Mouse (Mus musculus) embryo, embryonic 11 days (tissue): ENCODE measurements around the gene Cd19.
"Not testable (repeated sequence)": the region's sequence is repeated elsewhere in the genome, so short reads cannot be mapped to it uniquely, and the experiment has no call there.

ENCODE experiments used
- DNase-seq: peaks from one replicate; pipeline ENCODE4 v3.0.0-alpha.2; 2015

The Cd19 gene

DNA sequence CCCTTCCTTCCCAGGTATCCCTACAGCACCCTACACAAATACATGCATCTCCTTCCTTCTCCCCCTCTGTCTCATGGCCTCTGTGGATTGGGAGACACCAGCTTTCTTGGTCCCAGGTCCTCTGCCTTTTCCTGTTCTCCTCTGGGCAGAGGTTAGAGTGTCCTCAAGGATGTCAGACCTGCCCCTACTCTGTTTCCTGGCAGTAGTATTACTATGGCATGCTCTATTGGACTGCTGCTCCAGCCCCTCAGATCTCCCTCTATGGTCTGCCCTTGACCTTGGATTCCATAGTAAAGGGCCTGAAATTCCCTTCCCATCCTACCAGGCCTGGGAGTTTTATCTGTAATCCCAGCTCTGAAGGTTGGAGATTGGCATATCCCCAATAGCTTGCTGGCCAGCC lies 15.5 kb upstream of the Cd19 start:
- no peak for DNase-seq

DNA sequence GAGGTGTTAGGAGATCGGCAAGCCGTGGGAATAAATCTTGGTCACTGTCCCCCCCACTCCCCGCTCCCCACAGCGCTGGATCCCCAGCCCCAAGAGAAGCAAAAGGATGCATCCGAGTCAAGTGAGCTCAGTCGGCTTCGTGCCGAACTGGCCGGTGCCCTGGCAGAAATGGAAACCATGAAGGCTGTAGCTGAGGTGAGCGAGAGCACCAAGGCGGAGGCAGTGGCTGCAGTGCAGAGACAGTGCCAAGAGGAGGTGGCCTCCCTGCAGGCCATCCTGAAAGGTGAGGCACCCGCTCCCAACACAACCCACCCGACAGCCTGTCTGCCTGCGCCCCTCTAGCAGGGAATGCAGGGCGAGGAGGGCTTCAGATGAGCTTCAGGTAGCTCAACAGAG lies 14.8 kb upstream of the Cd19 start:
- no peak for DNase-seq

- peak; percentile 93 for DNase-seq
Observed at GRCm38 (mm10) chr7:126428631-126429502, 14.2 kb upstream of the Cd19 start, which contains the start of gene Rabep2. TSS of gene Rabep2 (plus strand) at chr7:126428759.

DNA sequence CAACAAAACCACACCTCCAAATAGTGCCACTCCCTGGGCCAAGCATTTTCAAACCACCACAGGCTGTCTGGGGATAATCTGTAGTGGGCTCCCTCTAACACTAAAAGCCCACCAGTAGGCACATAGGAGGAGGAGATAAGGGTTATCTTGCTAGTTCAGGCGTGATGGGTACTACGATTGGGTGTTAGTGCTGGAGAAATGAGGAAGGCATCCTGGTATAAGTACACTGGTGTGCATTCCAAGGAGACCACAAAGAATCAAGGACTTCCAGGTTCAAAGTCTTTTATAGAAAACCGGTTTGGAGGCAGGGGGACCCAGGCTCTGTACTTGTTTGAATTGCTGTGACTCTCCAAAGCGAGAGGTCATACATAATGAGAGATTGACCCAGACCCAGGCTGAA lies 13.5 kb upstream of the Cd19 start:
- DNase-seq = no peak

GRCm38 (mm10) chr7:126427323-126427860 lies 12.7 kb upstream of the Cd19 start:
- DNase-seq = peak; percentile 11

- DNase-seq = no peak
Observed at GRCm38 (mm10) chr7:126424161-126424560, 9.5 kb upstream of the Cd19 start.

DNA sequence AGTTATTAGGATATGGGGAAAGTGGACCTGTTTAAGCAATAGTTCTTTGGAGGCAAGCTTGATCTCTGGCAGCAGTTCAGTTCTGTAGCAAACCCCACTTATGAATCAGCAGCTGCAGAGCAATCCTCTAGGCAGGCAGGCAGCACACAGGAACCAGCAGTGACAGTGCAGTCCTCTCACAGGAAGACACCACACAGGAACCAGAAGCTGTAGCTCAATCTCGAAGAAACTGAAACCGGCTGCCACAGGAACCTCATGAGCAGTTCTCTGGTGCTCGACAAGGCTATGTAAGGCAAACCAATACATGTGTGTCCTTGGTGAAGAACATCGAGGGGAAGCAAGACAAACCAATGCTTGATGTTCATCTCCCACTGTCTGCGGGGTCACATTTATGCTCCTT lies 7.1 kb upstream of the Cd19 start:
- DNase-seq = no peak

DNA sequence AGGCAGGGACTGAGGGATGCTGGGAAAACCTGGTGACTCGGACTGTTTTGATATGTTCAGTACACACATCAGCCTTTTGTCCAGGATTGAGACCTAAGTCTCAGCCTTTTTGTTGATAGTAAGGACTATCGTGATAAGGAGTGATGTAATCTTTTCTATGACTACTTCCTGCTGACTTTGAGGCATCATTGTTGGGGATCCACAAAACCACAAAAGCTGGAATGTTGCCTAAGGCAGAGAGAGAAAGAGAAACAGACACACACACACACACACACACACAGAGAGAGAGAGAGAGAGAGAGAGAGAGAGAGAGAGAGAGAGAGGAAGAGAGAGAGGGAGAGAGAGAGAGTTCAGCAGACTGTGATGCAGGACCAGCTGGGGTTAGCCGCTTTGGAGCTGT lies 3.8 kb upstream of the Cd19 start:
- no peak for DNase-seq

DNA sequence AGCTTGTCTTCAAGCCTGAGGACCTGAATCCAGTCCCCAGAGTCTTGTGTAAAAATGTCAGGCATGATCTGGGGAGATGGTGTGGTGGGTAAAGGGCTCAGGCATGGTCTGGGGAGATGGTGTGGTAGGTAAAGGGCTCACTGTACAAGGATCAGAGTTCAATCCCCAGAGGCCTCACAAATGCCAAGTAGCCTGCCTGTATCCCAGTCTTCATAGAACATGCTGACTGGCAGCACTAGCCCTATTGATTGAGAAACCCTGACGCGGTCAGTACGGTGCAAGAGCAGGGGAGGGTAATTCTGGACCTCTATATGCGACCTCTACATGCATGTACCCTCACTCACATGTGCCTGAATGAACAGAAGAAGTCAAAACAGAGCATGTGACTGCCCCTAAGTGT lies 2.9 kb upstream of the Cd19 start:
- DNase-seq = no peak

DNA sequence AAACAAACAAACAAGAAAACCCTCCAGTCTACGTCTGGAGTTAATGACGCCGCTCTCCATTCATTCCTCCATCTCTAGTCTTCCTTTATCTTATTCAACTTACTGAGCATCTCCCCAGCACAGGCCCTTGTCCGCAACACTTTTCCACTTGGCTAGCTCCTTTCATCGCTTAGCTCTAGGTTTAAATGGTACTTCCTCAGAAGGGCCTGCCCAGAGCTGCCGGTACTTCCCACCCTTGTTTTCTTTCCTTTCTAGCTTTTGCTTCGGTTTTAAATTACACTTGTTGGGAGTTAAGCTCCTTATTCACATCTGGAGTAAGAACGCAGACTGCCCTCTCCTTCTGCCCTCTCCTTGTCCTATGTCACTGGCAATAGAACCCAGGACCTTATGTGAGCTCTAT lies 2.4 kb upstream of the Cd19 start:
- peak; percentile 19 for DNase-seq

DNA sequence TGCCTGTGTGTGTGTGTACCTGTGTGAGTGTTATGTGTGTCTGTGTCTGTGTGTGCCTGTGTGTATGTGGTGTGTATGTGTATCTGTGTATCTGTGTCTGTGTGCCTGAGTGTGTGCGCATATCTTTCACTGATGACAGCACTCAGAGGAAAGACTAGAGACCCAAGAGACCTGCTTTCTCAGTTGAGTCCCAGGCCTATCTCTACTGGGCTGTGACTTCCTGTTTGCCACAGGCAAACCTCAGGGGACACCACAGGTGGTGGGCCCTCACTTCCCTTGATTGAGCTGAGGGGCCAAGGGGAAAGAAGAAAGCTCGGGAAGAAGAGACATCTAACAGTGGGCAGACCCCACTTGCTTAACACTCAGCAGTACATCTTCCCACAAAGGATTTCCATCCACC lies 1.9 kb upstream of the Cd19 start:
- DNase-seq = no peak

GRCm38 (mm10) chr7:126411061-126411460 lies 3.6 kb downstream of the Cd19 start:
- no peak for DNase-seq

DNA sequence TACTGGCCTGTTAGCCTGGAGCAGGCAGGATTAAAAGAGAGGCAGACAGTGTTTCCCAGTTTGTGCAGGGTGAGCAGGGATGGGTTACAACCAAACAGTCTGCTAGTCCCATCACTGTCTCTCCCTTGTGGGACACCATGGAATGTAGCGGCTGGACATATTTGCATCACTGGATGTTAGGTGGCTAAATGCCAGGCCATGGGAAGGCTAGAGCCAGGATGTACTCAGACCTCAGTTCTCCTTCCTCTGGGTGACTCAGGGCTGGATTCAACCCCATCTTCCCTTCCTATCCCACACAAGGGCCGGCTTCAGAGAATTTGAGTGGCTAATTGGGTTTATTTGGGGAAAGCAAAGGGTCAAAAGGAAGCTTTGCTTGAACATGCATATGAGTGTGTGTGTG lies 6.0 kb downstream of the Cd19 start:
- DNase-seq = no peak

GRCm38 (mm10) chr7:126402518-126402917 lies 12.2 kb downstream of the Cd19 start:
- DNase-seq = not testable (repeated sequence)

DNA sequence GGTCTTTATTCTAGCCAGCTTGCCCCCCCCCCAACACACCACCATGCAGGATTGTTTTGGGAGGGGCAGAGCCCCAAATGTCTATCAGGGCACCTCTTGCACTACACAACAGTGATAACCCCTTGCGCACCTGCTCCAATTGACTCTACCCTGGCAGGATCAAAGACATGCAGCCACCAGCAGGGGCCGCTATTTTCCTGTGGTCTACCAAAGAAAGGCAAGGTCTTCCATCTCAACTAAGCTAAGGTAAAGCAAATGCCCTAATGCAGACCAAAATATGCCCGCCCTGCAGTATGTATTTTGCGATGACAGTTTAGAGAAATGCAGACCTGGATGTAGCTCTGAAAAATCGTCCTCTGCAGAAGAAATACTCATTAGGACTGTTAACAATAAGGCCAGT lies 15.1 kb downstream of the Cd19 start:
- peak; percentile 89 for DNase-seq

DNA sequence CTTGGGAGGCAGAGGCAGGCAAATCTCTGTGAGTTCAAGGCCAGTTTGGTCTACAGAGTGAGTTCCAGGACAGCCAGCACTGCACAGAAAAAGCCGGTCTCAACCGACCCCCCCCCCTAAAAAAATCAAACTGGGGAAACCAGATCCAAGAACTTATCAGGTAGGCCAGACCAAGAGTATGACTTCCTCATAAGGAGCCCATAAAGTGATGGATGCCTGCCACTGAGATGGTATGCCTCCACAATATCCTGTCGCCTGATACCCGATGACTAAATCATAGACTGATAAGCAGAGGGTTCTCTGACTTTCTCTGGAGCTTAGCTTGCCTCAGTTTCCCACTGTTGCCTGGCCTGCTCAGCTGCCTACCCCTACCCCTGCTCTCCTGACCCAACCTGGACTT lies 16.9 kb downstream of the Cd19 start:
- no peak for DNase-seq

GRCm38 (mm10) chr7:126397221-126397620 lies 17.5 kb downstream of the Cd19 start:
- DNase-seq = no peak

GRCm38 (mm10) chr7:126396298-126397119 lies 18.2 kb downstream of the Cd19 start, which contains the start of gene Nfatc2ip:
TSS of gene Nfatc2ip (minus strand) at chr7:126396737.
- DNase-seq = peak; percentile 97

- DNase-seq = not testable (repeated sequence)
Observed at GRCm38 (mm10) chr7:126392086-126392884, 22.4 kb downstream of the Cd19 start.

DNA sequence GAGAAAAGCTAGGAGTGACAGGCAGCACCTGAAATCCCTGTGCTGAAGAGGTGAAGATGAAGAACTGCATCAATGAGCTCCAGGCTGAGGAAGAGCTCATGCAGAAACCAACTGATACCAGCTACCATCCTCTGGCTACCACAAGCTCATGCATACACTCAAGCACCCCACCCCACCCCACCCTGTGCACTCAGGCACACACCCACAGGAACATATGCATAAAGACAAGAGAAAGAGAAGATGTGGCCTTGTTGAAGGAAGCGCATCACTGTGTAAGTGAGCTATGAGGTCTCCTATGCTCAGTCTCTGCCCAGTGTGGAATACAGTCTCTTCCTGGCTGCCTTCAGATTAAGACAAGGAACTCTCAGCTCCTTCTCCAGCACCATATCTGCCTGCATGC lies 26.5 kb downstream of the Cd19 start:
- DNase-seq = no peak

DNA sequence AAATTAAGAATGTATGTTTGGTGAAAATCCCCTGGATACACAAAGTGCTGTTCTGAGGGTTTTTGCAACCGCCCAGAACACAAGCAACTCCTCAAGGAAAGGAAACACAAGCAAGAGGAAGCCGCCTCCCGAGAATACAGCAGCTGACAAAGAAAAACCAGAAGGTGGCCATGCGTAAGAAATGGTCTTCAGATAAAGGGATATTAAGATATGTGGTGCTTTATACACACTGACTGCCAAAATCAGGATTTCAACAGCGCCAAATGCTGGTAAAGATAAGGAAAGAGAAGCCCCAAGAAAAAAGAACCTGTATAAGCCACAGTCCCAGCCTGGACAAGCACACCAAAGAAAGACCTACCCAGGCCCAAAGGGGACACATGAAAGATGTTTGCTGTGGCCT lies 31.1 kb downstream of the Cd19 start:
- no peak for DNase-seq

DNA sequence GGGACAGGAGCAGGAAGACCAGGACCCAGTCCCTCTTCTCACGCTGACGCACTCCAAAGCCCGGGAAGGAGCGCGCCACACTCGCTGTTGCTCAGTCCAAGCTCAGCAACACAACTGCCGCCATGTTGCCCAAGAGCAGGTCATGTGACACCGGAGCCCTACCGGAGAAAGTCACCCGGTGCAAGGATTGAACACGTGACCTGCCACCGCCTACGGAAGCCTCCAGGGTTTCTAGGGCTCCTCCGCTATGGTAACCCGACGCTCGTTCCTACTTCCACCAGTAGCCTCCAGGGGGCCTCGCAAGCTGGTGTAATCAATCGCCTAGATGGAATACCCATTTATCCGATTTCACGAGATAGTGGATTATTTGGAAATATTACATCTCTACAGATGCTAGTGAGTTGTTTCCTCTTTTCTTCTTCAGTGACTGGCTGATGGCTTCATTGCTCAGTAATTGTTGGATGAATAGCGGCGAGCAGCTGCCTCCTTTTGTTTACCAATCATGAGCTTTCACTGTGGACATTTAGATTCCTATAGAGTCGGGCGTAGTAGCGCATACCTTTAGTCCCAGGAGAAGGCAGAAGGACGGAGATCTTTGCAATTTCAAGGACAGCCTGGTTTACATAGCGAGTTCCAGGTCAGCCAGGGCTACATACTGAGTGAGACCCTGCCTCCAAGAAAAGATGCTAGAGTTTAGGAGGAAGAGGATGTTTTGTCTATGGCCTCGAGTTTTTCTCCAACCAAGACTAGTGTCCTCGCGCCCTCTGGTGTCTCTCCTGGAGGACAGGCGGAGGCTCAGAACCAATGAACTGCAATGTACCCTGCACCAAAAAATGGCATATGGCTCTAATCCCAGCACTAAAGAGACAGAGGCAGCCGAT lies 37.2 kb downstream of the Cd19 start, which contains the start of gene Spns1:
Gene Spns1, minus strand, starts transcription at position 173 of the 881 bp plus-strand sequence.
- peak; percentile 99 for DNase-seq
